Mouse (Mus musculus) ES-Bruce4 (cell line): ENCODE results near the gene Gstm7. TPM values are rescaled to one million over a fixed set of nuclear protein-coding genes. Genes with fewer than 3 reads are reported as not detected.

Source experiments
- H3K27ac ChIP-seq: 2 replicates; pipeline ENCODE4 v1.5.1; 2012; ENCODE audit warnings: low read length, inconsistent platforms; ENCODE audit not compliant: insufficient read depth
- H3K27me3 ChIP-seq: 2 replicates; pipeline ENCODE4 v1.6.1; 2012; ENCODE audit warnings: mild to moderate bottlenecking, low read length, inconsistent platforms; ENCODE audit not compliant: control insufficient read depth, poor library complexity, insufficient read depth, severe bottlenecking
- H3K36me3 ChIP-seq: 2 replicates; pipeline ENCODE4 v1.6.1; 2012; ENCODE audit warnings: inconsistent platforms, mild to moderate bottlenecking, low read length, moderate library complexity; ENCODE audit not compliant: control insufficient read depth, poor library complexity, insufficient read depth, severe bottlenecking
- H3K4me1 ChIP-seq: one replicate; pipeline ENCODE4 v1.8.1; 2011; ENCODE audit warnings: low read length; ENCODE audit not compliant: control insufficient read depth, insufficient read depth
- H3K4me3 ChIP-seq: 2 replicates; pipeline ENCODE4 v1.5.1; 2011; ENCODE audit warnings: low read depth, mild to moderate bottlenecking, low read length
- H3K9ac ChIP-seq: 2 replicates; pipeline ENCODE4 v1.6.1; 2012; ENCODE audit warnings: low read depth, mild to moderate bottlenecking, inconsistent platforms; ENCODE audit not compliant: poor library complexity, severe bottlenecking
- H3K9me3 ChIP-seq: replicated peaks from 2 replicates; pipeline ENCODE4 v1.6.1; 2012; ENCODE audit warnings: mild to moderate bottlenecking, low read length, inconsistent platforms; ENCODE audit not compliant: control insufficient read depth, poor library complexity, insufficient read depth, severe bottlenecking
- CTCF ChIP-seq: IDR thresholded peaks from one replicate; pipeline ENCODE4 v1.8.1; 2011; ENCODE audit warnings: low read depth, low read length
- EP300 ChIP-seq: IDR thresholded peaks from 2 replicates; pipeline ENCODE4 v1.6.1; 2011; ENCODE audit warnings: low read depth, low read length; ENCODE audit not compliant: insufficient read depth
- POLR2A ChIP-seq: IDR thresholded peaks from one replicate; pipeline ENCODE4 v1.8.1; 2011; ENCODE audit warnings: low read length; ENCODE audit not compliant: insufficient read depth
- polyA plus RNA-seq: library from polyadenylated mRNA; stranded (reverse); fragments of >200 nt; gene quantifications from 2 replicates; pipeline ENCODE4 v1.2.4, GENCODE M21; 2011; ENCODE audit warnings: low read depth; ENCODE audit not compliant: missing spikeins, insufficient read depth, insufficient read length

Gene Gstm7
- polyA plus RNA-seq, 1 experiment, result 4.4 TPM

DNA sequence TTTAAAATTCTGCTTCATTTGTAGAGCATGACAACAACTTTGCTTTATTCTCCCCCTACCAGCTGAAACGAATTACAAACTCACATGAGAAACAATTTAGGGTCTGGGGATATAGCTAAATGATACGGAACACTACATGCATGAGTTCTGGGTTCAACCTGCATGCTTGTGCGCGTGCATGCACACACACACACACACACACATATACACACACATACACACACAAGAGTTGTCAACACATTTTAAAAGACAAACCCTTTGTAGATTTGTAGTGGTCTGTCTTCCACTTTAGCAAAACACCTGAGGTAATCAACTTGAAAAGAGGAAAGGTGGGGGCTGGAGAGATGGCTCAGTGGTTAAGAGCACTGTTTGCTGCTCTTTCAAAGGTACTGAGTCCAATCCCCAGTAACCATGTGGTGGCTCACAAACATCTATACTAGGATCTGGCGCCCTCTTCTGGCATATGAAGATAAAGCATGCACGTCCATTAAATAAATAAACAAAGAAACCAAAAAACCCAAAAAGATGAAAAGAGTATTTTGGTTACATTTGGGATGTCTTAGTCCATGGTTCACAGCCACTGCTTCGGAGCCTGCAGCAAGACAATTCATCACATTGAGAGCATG, 13.7 kb downstream of the Gstm7 start:
- Histone ChIP-seq H3K9me3 (no peaks in the 10 kb centered on the region), H3K4me3 (no peak overlapping the region), H3K27ac (no peak overlapping the region), H3K9ac (no peak overlapping the region), H3K36me3 (no peaks in the 10 kb centered on the region), H3K4me1 (no peaks in the 10 kb centered on the region), H3K27me3 (no peaks in the 10 kb centered on the region)
- no peak for TF ChIP-seq CTCF
- TF ChIP-seq EP300, result no peak
- no peak for TF ChIP-seq POLR2A

DNA sequence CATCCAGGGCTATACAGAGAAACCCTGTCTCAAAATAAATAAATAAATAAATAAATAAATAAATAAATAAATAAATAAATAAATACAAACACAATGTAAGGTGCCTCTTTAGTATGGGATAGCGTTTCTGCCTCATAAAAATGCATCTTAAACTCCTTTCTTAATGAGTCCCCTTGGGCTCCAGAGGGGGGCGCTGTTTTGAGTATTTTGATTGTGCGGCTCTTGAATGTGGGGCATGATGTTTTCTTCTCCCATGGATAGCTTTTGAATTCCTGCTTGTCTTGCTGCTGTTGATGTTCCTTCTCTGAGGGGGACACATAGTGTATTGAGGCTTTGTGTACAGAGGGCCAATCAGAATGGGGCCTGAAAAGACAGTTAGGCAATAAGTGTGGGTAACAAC, 14.5 kb downstream of the Gstm7 start:
- no peaks in the 10 kb centered on the region for H3K27me3 ChIP-seq
- no peak for TF ChIP-seq POLR2A
- TF ChIP-seq CTCF, result no peak
- no peak for TF ChIP-seq EP300
- H3K4me1 ChIP-seq, result no peaks in the 10 kb centered on the region
- H3K9ac ChIP-seq, result no peak overlapping the region
- H3K36me3 ChIP-seq, result no peaks in the 10 kb centered on the region
- H3K4me3 ChIP-seq, result no peak overlapping the region
- no peaks in the 10 kb centered on the region for H3K9me3 ChIP-seq
- no peak overlapping the region for H3K27ac ChIP-seq

DNA sequence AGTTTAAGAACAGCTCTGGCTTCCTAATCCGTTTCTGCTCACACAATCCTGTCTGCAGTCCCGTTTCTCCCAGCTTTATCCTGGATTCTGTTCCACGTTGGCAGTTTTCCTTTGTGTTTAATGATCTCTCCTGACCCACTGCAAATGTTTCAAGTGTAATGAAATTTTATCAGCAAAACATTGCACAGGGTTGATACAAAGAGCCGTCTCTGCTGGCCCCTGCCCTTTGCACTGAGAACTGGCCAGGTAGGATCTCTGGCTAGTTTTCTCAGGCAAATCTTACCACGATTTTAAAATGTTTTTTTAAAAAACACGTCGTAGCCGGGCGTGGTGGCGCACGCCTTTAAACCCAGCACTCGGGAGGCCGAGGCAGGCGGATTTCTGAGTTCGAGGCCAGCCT, 14.9 kb downstream of the Gstm7 start:
- H3K27ac ChIP-seq, result no peak overlapping the region
- H3K27me3 ChIP-seq, result no peaks in the 10 kb centered on the region
- H3K4me1 ChIP-seq, result no peaks in the 10 kb centered on the region
- no peaks in the 10 kb centered on the region for H3K9me3 ChIP-seq
- H3K4me3 ChIP-seq, result no peak overlapping the region
- H3K36me3 ChIP-seq, result no peaks in the 10 kb centered on the region
- TF ChIP-seq CTCF (no peak), POLR2A (no peak), EP300 (no peak)
- no peak overlapping the region for H3K9ac ChIP-seq

DNA sequence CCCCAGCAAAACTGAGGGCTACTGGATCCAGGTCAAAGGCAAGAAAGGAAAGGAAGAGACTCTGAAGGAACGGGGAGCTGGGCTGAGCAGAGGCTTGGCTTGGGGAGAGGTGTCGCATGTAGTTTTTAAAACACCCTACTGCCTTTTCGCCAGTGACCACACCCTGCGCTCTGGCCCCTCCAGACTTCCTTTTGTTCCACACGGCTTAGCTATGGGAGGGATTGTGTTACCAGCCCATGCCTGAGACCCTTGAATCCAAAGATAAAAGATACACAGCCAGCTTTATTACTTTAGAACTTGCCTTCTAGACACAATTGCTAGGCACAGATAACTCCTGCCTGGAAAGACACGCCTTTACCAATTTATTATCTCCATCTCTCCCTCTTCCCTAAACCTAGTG, 25.7 kb downstream of the Gstm7 start:
- Histone ChIP-seq H3K4me1 (no peaks in the 10 kb centered on the region), H3K27me3 (no peaks in the 10 kb centered on the region), H3K9ac (no peak overlapping the region), H3K4me3 (no peak overlapping the region), H3K36me3 (no peaks in the 10 kb centered on the region), H3K27ac (no peak overlapping the region), H3K9me3 (no peaks in the 10 kb centered on the region)
- TF ChIP-seq CTCF, result no peak
- no peak for TF ChIP-seq EP300

DNA sequence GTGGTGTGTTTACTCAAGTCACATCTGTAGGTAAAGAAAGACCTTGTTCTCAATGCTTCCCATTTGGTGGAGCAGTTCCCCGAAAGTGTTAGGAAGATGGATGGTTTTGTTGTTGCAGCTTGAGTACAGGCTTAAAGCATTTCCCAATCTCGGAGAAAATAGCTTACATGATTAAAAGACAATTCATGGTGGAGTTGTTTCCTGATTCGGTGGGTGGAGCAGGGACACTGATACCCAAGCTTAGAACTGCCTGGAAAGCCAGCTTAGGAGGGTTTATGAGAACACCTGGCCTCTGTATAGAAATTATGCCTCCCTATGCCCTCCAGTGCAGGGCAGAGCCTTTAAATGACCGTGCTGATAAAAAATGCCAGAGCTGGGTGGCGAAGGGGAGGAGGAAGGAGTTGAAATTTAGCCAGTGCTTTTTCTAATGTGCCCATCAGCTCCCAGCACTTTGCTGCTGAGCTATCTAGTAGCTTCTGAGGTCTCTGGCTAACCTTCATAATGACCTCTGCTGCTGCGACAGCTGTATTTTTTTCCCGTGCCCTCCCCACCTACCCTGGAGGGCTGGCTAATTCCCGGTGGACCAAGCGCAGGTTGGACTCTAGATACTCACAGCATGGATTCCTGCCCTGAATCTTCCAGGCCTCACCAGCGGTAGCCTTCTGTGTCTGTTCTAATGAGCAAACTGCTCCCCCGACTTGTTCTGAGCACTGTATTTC, 30.5 kb downstream of the Gstm7 start:
- H3K27me3 ChIP-seq, result no peaks in the 10 kb centered on the region
- no peaks in the 10 kb centered on the region for H3K36me3 ChIP-seq
- H3K4me1 ChIP-seq, result no peaks in the 10 kb centered on the region
- H3K9me3 ChIP-seq, result no peaks in the 10 kb centered on the region
- no peak overlapping the region for H3K9ac ChIP-seq
- H3K4me3 ChIP-seq, result no peak overlapping the region
- no peak for TF ChIP-seq POLR2A
- H3K27ac ChIP-seq, result no peak overlapping the region

DNA sequence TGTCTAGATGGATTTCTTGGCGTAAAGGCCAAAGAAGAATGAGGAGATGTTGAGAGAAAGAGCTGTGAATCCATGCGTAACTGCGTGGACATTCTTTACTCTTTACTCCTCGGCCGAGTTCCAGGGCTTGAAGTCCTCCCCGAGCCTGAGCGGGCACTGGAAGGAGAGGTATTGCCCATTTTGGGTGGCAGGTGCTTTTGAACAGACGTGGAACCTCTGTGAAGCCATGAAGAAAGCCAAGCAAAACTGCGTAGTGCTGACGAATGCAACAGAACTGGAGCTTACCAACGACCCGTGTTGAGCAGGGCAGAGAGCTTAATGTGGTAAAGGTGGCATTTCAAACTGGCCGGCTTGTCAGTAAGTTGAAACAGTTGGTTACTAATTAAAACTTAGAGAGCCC, 32.9 kb downstream of the Gstm7 start:
- H3K4me3 ChIP-seq, result no peak overlapping the region
- no peak for TF ChIP-seq EP300
- no peak for TF ChIP-seq POLR2A
- no peak for TF ChIP-seq CTCF

More for the DNA sequence above, 32.9 kb downstream of the Gstm7 start:
- Histone ChIP-seq H3K9me3 (no peaks in the 10 kb centered on the region), H3K27ac (no peak overlapping the region), H3K9ac (no peak overlapping the region), H3K4me1 (no peaks in the 10 kb centered on the region), H3K36me3 (no peaks in the 10 kb centered on the region), H3K27me3 (no peaks in the 10 kb centered on the region)
